Mouse (Mus musculus) forebrain, embryonic 15.5 days (tissue): ENCODE data around the gene Trim62. TPM values are rescaled to one million over a fixed set of nuclear protein-coding genes. Genes with fewer than 3 reads are reported as not detected.

Experiments used
- ATAC-seq: fragments of 200-750 bp; cut with Nextera tagmentation; replicated peaks from 2 replicates; pipeline ENCODE4 v1.8.0; 2017; ENCODE audit warnings: mild to moderate bottlenecking, moderate TSS enrichment, moderate library complexity
- H3K27ac ChIP-seq: fragments of 300-500 bp; sonication (generic); replicated peaks from 2 replicates; pipeline ENCODE4 v1.5.1; 2015; ENCODE audit warnings: mild to moderate bottlenecking, inconsistent platforms
- H3K27me3 ChIP-seq: fragments of 300-500 bp; sonication (generic); 2 replicates; pipeline ENCODE4 v1.6.1; 2015; ENCODE audit warnings: inconsistent platforms
- H3K36me3 ChIP-seq: fragments of 300-500 bp; sonication (generic); 2 replicates; pipeline ENCODE4 v1.6.1; 2015; ENCODE audit warnings: mild to moderate bottlenecking, inconsistent platforms
- H3K4me1 ChIP-seq: fragments of 300-500 bp; sonication (generic); 2 replicates; pipeline ENCODE4 v1.6.1; 2015; ENCODE audit warnings: inconsistent platforms
- H3K4me2 ChIP-seq: fragments of 300-500 bp; sonication (generic); replicated peaks from 2 replicates; pipeline ENCODE4 v1.6.1; 2015; ENCODE audit warnings: mild to moderate bottlenecking, inconsistent platforms
- H3K4me3 ChIP-seq: fragments of 300-500 bp; sonication (generic); 2 replicates; pipeline ENCODE4 v1.5.1; 2015; ENCODE audit warnings: mild to moderate bottlenecking, inconsistent platforms
- H3K9ac ChIP-seq: fragments of 300-500 bp; sonication (generic); replicated peaks from 2 replicates; pipeline ENCODE4 v1.6.1; 2015; ENCODE audit warnings: mild to moderate bottlenecking, inconsistent platforms
- H3K9me3 ChIP-seq: fragments of 300-500 bp; sonication (generic); 2 replicates; pipeline ENCODE4 v1.6.1; 2016; ENCODE audit warnings: inconsistent platforms
- WGBS: fragments of 180-500 bp; shearing (Covaris S2); methylation state at CpG from one replicate; pipeline ENCODE4 v1.1.7; 2015; ENCODE audit warnings: mixed read lengths; 5-methylcytosine and 5-hydroxymethylcytosine counted together
- polyA plus RNA-seq: library from polyadenylated mRNA; unstranded; fragments of >200 nt; fragmentation: Nextera tagmentation; extraction: Ambion mirVana; gene quantifications from 2 replicates; pipeline ENCODE4 v1.2.1, GENCODE M21; 2015

The Trim62 gene
- polyA plus RNA-seq, 1 experiment from 2014 or later: 10.5 TPM

- H3K27ac ChIP-seq: no peak overlapping the region
- no peaks in the 10 kb centered on the region for H3K9me3 ChIP-seq
- no peaks in the 10 kb centered on the region for H3K27me3 ChIP-seq
- H3K4me3 ChIP-seq: no peak overlapping the region
- 62% methylated on average over 5 of the region's 5 CpGs for WGBS
- H3K4me1 ChIP-seq: peaks cover 11% of the 10 kb centered on the region; the same call in 1 of the 2 replicates
- no peak overlapping the region for H3K4me2 ChIP-seq
- H3K36me3 ChIP-seq: no peaks in the 10 kb centered on the region
- ATAC-seq: no peak
- no peak overlapping the region for H3K9ac ChIP-seq
These were observed 67.1 kb downstream of the Trim62 start for GRCm38 (mm10) chr4:128950461-128950860.

GRCm38 (mm10) chr4:128953851-128954250 is 70.5 kb downstream of the Trim62 start:
- Histone ChIP-seq H3K27me3 (no peaks in the 10 kb centered on the region), H3K36me3 (no peaks in the 10 kb centered on the region), H3K9ac (no peak overlapping the region), H3K4me2 (no peak overlapping the region), H3K4me1 (peaks cover 19% of the 10 kb centered on the region), H3K9me3 (no peaks in the 10 kb centered on the region), H3K27ac (no peak overlapping the region), H3K4me3 (no peak overlapping the region)
- ATAC-seq: no peak
- WGBS: 87% methylated on average over 5 of the region's 5 CpGs

GRCm38 (mm10) chr4:128957155-128957911 is 74.0 kb downstream of the Trim62 start:
- 32% methylated on average over 11 of the region's 11 CpGs for WGBS
- H3K36me3 ChIP-seq: no peaks in the 10 kb centered on the region
- H3K27me3 ChIP-seq: no peaks in the 10 kb centered on the region
- H3K4me2 ChIP-seq: no peak overlapping the region
- no peak overlapping the region for H3K9ac ChIP-seq
- no peak overlapping the region for H3K27ac ChIP-seq
- H3K4me3 ChIP-seq: no peak overlapping the region
- no peak for ATAC-seq
- H3K9me3 ChIP-seq: no peaks in the 10 kb centered on the region
- peaks cover 31% of the 10 kb centered on the region for H3K4me1 ChIP-seq

GRCm38 (mm10) chr4:128958156-128958555 is 74.8 kb downstream of the Trim62 start:
- Histone ChIP-seq H3K4me1 (peaks cover 37% of the 10 kb centered on the region), H3K9me3 (no peaks in the 10 kb centered on the region), H3K27ac (no peak overlapping the region), H3K36me3 (no peaks in the 10 kb centered on the region), H3K4me3 (no peak overlapping the region), H3K9ac (no peak overlapping the region), H3K27me3 (no peaks in the 10 kb centered on the region), H3K4me2 (no peak overlapping the region)
- no peak for ATAC-seq
- 86% methylated on average over 11 of the region's 11 CpGs for WGBS

GRCm38 (mm10) chr4:128958849-128959248 is 75.5 kb downstream of the Trim62 start:
- Histone ChIP-seq H3K4me1 (peaks cover 38% of the 10 kb centered on the region), H3K9ac (no peak overlapping the region), H3K27ac (no peak overlapping the region), H3K27me3 (no peaks in the 10 kb centered on the region), H3K4me2 (no peak overlapping the region), H3K36me3 (no peaks in the 10 kb centered on the region), H3K9me3 (no peaks in the 10 kb centered on the region), H3K4me3 (no peak overlapping the region)
- ATAC-seq: no peak
- 30% methylated on average over 8 of the region's 8 CpGs for WGBS

GRCm38 (mm10) chr4:128959676-128960075 is 76.3 kb downstream of the Trim62 start:
- Histone ChIP-seq H3K27me3 (no peaks in the 10 kb centered on the region), H3K27ac (no peak overlapping the region), H3K9me3 (no peaks in the 10 kb centered on the region), H3K4me1 (peaks cover 38% of the 10 kb centered on the region), H3K4me2 (no peak overlapping the region), H3K36me3 (no peaks in the 10 kb centered on the region), H3K9ac (no peak overlapping the region), H3K4me3 (no peak overlapping the region)
- 89% methylated on average over 17 of the region's 17 CpGs for WGBS
- ATAC-seq: no peak

Other genes starting within 250 kb of the Trim62 start
- 88.3 and 102 TPM in 2 replicates for gene Phc2, start 228.9 kb upstream of the Trim62 start, polyA plus RNA-seq
- gene A3galt2, start 128.2 kb upstream of the Trim62 start, polyA plus RNA-seq: 0.45 and 0.61 TPM in 2 replicates
- gene Zfp362, start 77.5 kb upstream of the Trim62 start, polyA plus RNA-seq: 45.5 and 51.3 TPM in 2 replicates
- 12.3 and 13.7 TPM in 2 replicates for gene Azin2, start 78.9 kb downstream of the Trim62 start, polyA plus RNA-seq
- gene Ak2, start 108.4 kb downstream of the Trim62 start, polyA plus RNA-seq: 106 and 116 TPM in 2 replicates
- 23.0 and 23.2 TPM in 2 replicates for gene Rnf19b, start 174.7 kb downstream of the Trim62 start, polyA plus RNA-seq
- gene Tmem54, start 222.0 kb downstream of the Trim62 start, polyA plus RNA-seq: not detected in 2 replicates
- 48.0 and 53.1 TPM in 2 replicates for gene Hpca, start 238.5 kb downstream of the Trim62 start, polyA plus RNA-seq